In genomic region chr9:23027377-23028313, GRCm38 (mm10) we compare ENCODE assay signal across 8 mouse cellular contexts.
A peak's percentile ranks its signal among the peaks of the same experiment; 100 is the strongest.
DNase-seq lines count a peak whose midpoint lies in the region; ATAC-seq and TF ChIP-seq lines count a peak whose summit lies in the region.

No protein-coding gene starts in this region.

- WGBS in kidney, postnatal 0 days = 39% methylated on average over 9 of the region's 9 CpGs
- WGBS in liver, postnatal 0 days (ENCODE audit: insufficient replicate concordance) = 60% methylated on average over 9 of the region's 9 CpGs

- peak; percentile 100 for TF ChIP-seq CTCF in kidney, postnatal 0 days (IDR thresholded peaks at IDR 0.05; ENCODE audit: low read depth)
- peak; percentile 84 for TF ChIP-seq CTCF in liver, postnatal 0 days (IDR thresholded peaks at IDR 0.05; ENCODE audit: low read depth)

- no peaks in the 10 kb centered on the region for H3K36me3 ChIP-seq in kidney, postnatal 0 days (ENCODE audit: insufficient read depth, low read length)
- no peaks in the 10 kb centered on the region for H3K36me3 ChIP-seq in liver, postnatal 0 days (replicated peaks; ENCODE audit: insufficient read depth, low read length)

- H3K9ac ChIP-seq in kidney, postnatal 0 days (ENCODE audit: low read depth, low read length) = no peak overlapping the region
- H3K9ac ChIP-seq in liver, postnatal 0 days (replicated peaks) = no peak overlapping the region

- H3K27me3 ChIP-seq in kidney, postnatal 0 days (ENCODE audit: insufficient read depth, low read length) = no peaks in the 10 kb centered on the region
- no peaks in the 10 kb centered on the region for H3K27me3 ChIP-seq in liver, postnatal 0 days (ENCODE audit: insufficient read depth, low read length)

- H3K4me3 ChIP-seq in kidney, postnatal 0 days (replicated peaks; ENCODE audit: low read depth, low read length) = no peak overlapping the region
- no peak overlapping the region for H3K4me3 ChIP-seq in liver, postnatal 0 days (ENCODE audit: low read depth, low read length)

- DNase-seq in A20 (ENCODE audit: low read depth, low spot score) = peak; percentile 18
- peak; percentile 44 for DNase-seq in MN1 (ENCODE audit: low spot score)
- peak; percentile 97 for DNase-seq in kidney, postnatal 0 days (ENCODE audit: low spot score)
- DNase-seq in liver, postnatal 0 days = peak; percentile 52
- DNase-seq in retina, adult 2 months (ENCODE audit: low read depth, low spot score) = peak; percentile 40

- no peaks in the 10 kb centered on the region for H3K9me3 ChIP-seq in kidney, postnatal 0 days (replicated peaks; ENCODE audit: low read length)
- H3K9me3 ChIP-seq in liver, postnatal 0 days (ENCODE audit: low read length) = no peaks in the 10 kb centered on the region

- no peak for TF ChIP-seq EP300 in liver, postnatal 0 days (IDR thresholded peaks at IDR 0.05; ENCODE audit: low read depth)

- peak; percentile 80 for ATAC-seq in common myeloid progenitor, adult 5-6 weeks (replicated peaks; ENCODE audit: low read depth, poor library complexity, severe bottlenecking)
- peak; percentile 78 for ATAC-seq in granulocyte monocyte progenitor cell, adult 5-6 weeks (replicated peaks; ENCODE audit: poor library complexity, severe bottlenecking)
- peak; percentile 71 for ATAC-seq in kidney, postnatal 0 days (replicated peaks; ENCODE audit: low FRiP score, low read depth)
- ATAC-seq in liver, postnatal 0 days = no peak
- no peak for ATAC-seq in erythroblast, adult 5-6 weeks (replicated peaks; ENCODE audit: low FRiP score, poor library complexity, severe bottlenecking)

- H3K27ac ChIP-seq in kidney, postnatal 0 days = peak overlapping the region; percentile 13; the same call in 1 of the 2 replicates
- H3K27ac ChIP-seq in liver, postnatal 0 days (ENCODE audit: low read depth) = no peak overlapping the region

- H3K4me2 ChIP-seq in kidney, postnatal 0 days (ENCODE audit: low read length) = no peak overlapping the region
- no peak overlapping the region for H3K4me2 ChIP-seq in liver, postnatal 0 days (ENCODE audit: low read depth, low read length)

- H3K4me1 ChIP-seq in kidney, postnatal 0 days (replicated peaks; ENCODE audit: insufficient read depth, low read length) = peaks cover 20% of the 10 kb centered on the region
- H3K4me1 ChIP-seq in liver, postnatal 0 days (ENCODE audit: insufficient read depth) = no peaks in the 10 kb centered on the region; the same call in 1 of the 2 replicates

Comparison
In these comparisons a context has a peak if more than half of its experiments do, and no peak if none do; other contexts are left out.
1. DNase-seq: peak in every context shown above with its lines; median percentile 97 in kidney, postnatal 0 days; 52 in liver, postnatal 0 days; 44 in MN1; 40 in retina, adult 2 months; 18 in A20.
2. ATAC-seq: peak in common myeloid progenitor, adult 5-6 weeks (single experiment), granulocyte monocyte progenitor cell, adult 5-6 weeks (single experiment) and kidney, postnatal 0 days (single experiment); none in liver, postnatal 0 days (single experiment) and erythroblast, adult 5-6 weeks (single experiment).